Mouse (Mus musculus) CH12.LX (cell line): Measurements from ENCODE around the gene Fosl1. TPM values are rescaled to one million over a fixed set of nuclear protein-coding genes. Genes with fewer than 3 reads are reported as not detected.

Source experiments
- DNase-seq: peaks from one replicate; pipeline ENCODE4 v3.0.0-alpha.2; 2013; ENCODE audit errors: extremely low read depth
- H3K27ac ChIP-seq: 2 replicates; pipeline ENCODE4 v1.5.1; 2012; ENCODE audit warnings: low read depth, mild to moderate bottlenecking, control low read depth, moderate library complexity; ENCODE audit not compliant: insufficient read depth
- H3K27me3 ChIP-seq: replicated peaks from 2 replicates; pipeline ENCODE3; 2012; ENCODE audit warnings: inconsistent platforms
- H3K36me3 ChIP-seq, 2 experiments: replicated peaks in 1 of 2; 2 replicates each; pipeline versions ENCODE3 to v1.6.1; 2012; ENCODE audit warnings: inconsistent platforms in 1 of 2, low read length in 1 of 2, mild to moderate bottlenecking in 1 of 2, mixed read lengths in 1 of 2, moderate library complexity in 1 of 2; ENCODE audit not compliant: control insufficient read depth in 1 of 2, insufficient read depth in 1 of 2
- H3K4me1 ChIP-seq, 2 experiments: 2 replicates each; pipeline ENCODE4 v1.6.1; 2012; ENCODE audit warnings: inconsistent platforms in 1 of 2, moderate library complexity in 1 of 2; ENCODE audit not compliant: insufficient read depth in 2 of 2, control insufficient read depth in 1 of 2
- H3K4me2 ChIP-seq: 2 replicates; pipeline ENCODE4 v1.6.1; 2012; ENCODE audit warnings: low read depth, mild to moderate bottlenecking, control low read depth; ENCODE audit not compliant: poor library complexity, insufficient read depth, severe bottlenecking
- H3K4me3 ChIP-seq, 3 experiments: fragments of 150-350 bp in 1 of 3; sonication (generic) in 1 of 3; replicated peaks in 1 of 3; 2 replicates each; pipeline versions ENCODE3 to v1.5.1; 2011 to 2012; ENCODE audit warnings: low read depth in 2 of 3, low read length in 2 of 3, mild to moderate bottlenecking in 2 of 3, moderate library complexity in 2 of 3, control low read depth in 1 of 3, improper control_type of control experiment in 1 of 3, inconsistent platforms in 1 of 3, mixed read lengths in 1 of 3; ENCODE audit not compliant: poor library complexity in 1 of 3
- H3K79me2 ChIP-seq: replicated peaks from 2 replicates; pipeline ENCODE4 v1.6.1; 2012; ENCODE audit warnings: mild to moderate bottlenecking, moderate library complexity; ENCODE audit not compliant: control insufficient read depth, poor library complexity, insufficient read depth, severe bottlenecking; ENCODE audit errors: extremely low read depth
- H3K9ac ChIP-seq: 2 replicates; pipeline ENCODE4 v1.6.1; 2012; ENCODE audit warnings: low read depth, mild to moderate bottlenecking, control low read depth, moderate library complexity; ENCODE audit not compliant: insufficient read depth
- H3K9me3 ChIP-seq: replicated peaks from 2 replicates; pipeline ENCODE3; 2012; ENCODE audit warnings: low read length, inconsistent platforms, mixed read lengths
- BHLHE40 ChIP-seq: IDR thresholded peaks from 2 replicates; pipeline ENCODE4 v1.6.1; 2011; ENCODE audit warnings: mild to moderate bottlenecking, low read depth, low read length, improper control_type of control experiment
- CHD1 ChIP-seq: IDR thresholded peaks from 2 replicates; pipeline ENCODE4 v1.6.1; 2012; ENCODE audit warnings: low read depth, low read length, improper control_type of control experiment, inconsistent platforms
- CHD2 ChIP-seq: IDR thresholded peaks from 2 replicates; pipeline ENCODE4 v1.6.1; 2011; ENCODE audit warnings: low read length, improper control_type of control experiment
- CTCF ChIP-seq, 2 experiments: IDR thresholded peaks in 1 of 2; conservative IDR thresholded peaks in 1 of 2; 2 replicates each; pipeline ENCODE4 v1.5.1; 2011 to 2012; ENCODE audit warnings: low read depth in 2 of 2, low read length in 2 of 2, improper control_type of control experiment in 1 of 2, inconsistent platforms in 1 of 2, mild to moderate bottlenecking in 1 of 2, moderate library complexity in 1 of 2
- E2F4 ChIP-seq: IDR thresholded peaks from 2 replicates; pipeline ENCODE4 v1.6.1; 2011; ENCODE audit warnings: low read depth, low read length, improper control_type of control experiment; ENCODE audit not compliant: insufficient replicate concordance
- ELF1 ChIP-seq: IDR thresholded peaks from 2 replicates; pipeline ENCODE4 v1.6.1; 2014; ENCODE audit warnings: low read depth, mild to moderate bottlenecking, inconsistent platforms, low read length, improper control_type of control experiment
- EP300 ChIP-seq: IDR thresholded peaks from 2 replicates; pipeline ENCODE4 v1.6.1; 2011; ENCODE audit warnings: low read length, improper control_type of control experiment
- ETS1 ChIP-seq: conservative IDR thresholded peaks from 2 replicates; pipeline ENCODE4 v1.6.1; 2012; ENCODE audit warnings: low read depth, mild to moderate bottlenecking, inconsistent platforms, low read length, improper control_type of control experiment, moderate library complexity
- GABPA ChIP-seq: IDR thresholded peaks from 2 replicates; pipeline ENCODE4 v1.6.1; 2012; ENCODE audit warnings: low read depth, low read length, improper control_type of control experiment, inconsistent platforms; ENCODE audit not compliant: insufficient replicate concordance
- IRF4 ChIP-seq: IDR thresholded peaks from 2 replicates; pipeline ENCODE4 v1.6.1; 2014; ENCODE audit warnings: low read depth, mild to moderate bottlenecking, inconsistent platforms, low read length, improper control_type of control experiment
- JUN ChIP-seq: IDR thresholded peaks from 2 replicates; pipeline ENCODE4 v1.6.1; 2011; ENCODE audit warnings: low read depth, mild to moderate bottlenecking, low read length, improper control_type of control experiment, moderate library complexity; ENCODE audit not compliant: insufficient read depth
- MAFK ChIP-seq: IDR thresholded peaks from 2 replicates; pipeline ENCODE4 v1.6.1; 2011; ENCODE audit warnings: low read length, improper control_type of control experiment; ENCODE audit not compliant: insufficient replicate concordance
- MAX ChIP-seq: IDR thresholded peaks from 2 replicates; pipeline ENCODE4 v1.6.1; 2011; ENCODE audit warnings: low read length, improper control_type of control experiment
- MAZ ChIP-seq: IDR thresholded peaks from 2 replicates; pipeline ENCODE4 v1.6.1; 2012; ENCODE audit warnings: low read depth, mild to moderate bottlenecking, inconsistent platforms, low read length, improper control_type of control experiment, moderate library complexity
- MEF2A ChIP-seq: IDR thresholded peaks from 2 replicates; pipeline ENCODE4 v1.6.1; 2014; ENCODE audit warnings: low read depth, mild to moderate bottlenecking, inconsistent platforms, low read length, improper control_type of control experiment, borderline replicate concordance
- MXI1 ChIP-seq: IDR thresholded peaks from 2 replicates; pipeline ENCODE4 v1.6.1; 2011; ENCODE audit warnings: mild to moderate bottlenecking, low read depth, low read length, improper control_type of control experiment
- MYC ChIP-seq: IDR thresholded peaks from 2 replicates; pipeline ENCODE4 v1.6.1; 2011; ENCODE audit warnings: low read depth, mild to moderate bottlenecking, improper control_type of control experiment, low read length
- NELFE ChIP-seq: IDR thresholded peaks from 2 replicates; pipeline ENCODE4 v1.6.1; 2011; ENCODE audit warnings: low read depth, low read length, improper control_type of control experiment
- PAX5 ChIP-seq: IDR thresholded peaks from 2 replicates; pipeline ENCODE4 v1.6.1; 2012; ENCODE audit warnings: low read length, inconsistent platforms, mixed read lengths
- RAD21 ChIP-seq: IDR thresholded peaks from 2 replicates; pipeline ENCODE4 v1.6.1; 2011; ENCODE audit warnings: low read depth, mild to moderate bottlenecking, low read length, improper control_type of control experiment, moderate library complexity
- RCOR1 ChIP-seq: conservative IDR thresholded peaks from 2 replicates; pipeline ENCODE4 v1.6.1; 2012; ENCODE audit warnings: low read depth, mild to moderate bottlenecking, inconsistent platforms, low read length, improper control_type of control experiment
- SIN3A ChIP-seq: IDR thresholded peaks from 2 replicates; pipeline ENCODE4 v1.6.1; 2012; ENCODE audit warnings: low read length, improper control_type of control experiment, inconsistent platforms
- SMC3 ChIP-seq: IDR thresholded peaks from 2 replicates; pipeline ENCODE4 v1.6.1; 2011; ENCODE audit warnings: low read depth, low read length, improper control_type of control experiment
- TBP ChIP-seq: conservative IDR thresholded peaks from 2 replicates; pipeline ENCODE4 v1.6.1; 2011; ENCODE audit warnings: low read depth, low read length, improper control_type of control experiment
- TCF12 ChIP-seq: IDR thresholded peaks from 2 replicates; pipeline ENCODE4 v1.6.1; 2014; ENCODE audit warnings: low read depth, mild to moderate bottlenecking, inconsistent platforms, low read length, improper control_type of control experiment
- UBTF ChIP-seq: IDR thresholded peaks from 2 replicates; pipeline ENCODE4 v1.6.1; 2012; ENCODE audit warnings: low read depth, mild to moderate bottlenecking, inconsistent platforms, low read length, improper control_type of control experiment, moderate library complexity
- USF1 ChIP-seq: IDR thresholded peaks from 2 replicates; pipeline ENCODE4 v1.6.1; 2014; ENCODE audit warnings: low read depth, mild to moderate bottlenecking, inconsistent platforms, low read length, improper control_type of control experiment
- USF2 ChIP-seq: conservative IDR thresholded peaks from 2 replicates; pipeline ENCODE4 v1.6.1; 2011; ENCODE audit warnings: low read depth, low read length, improper control_type of control experiment
- ZC3H11A ChIP-seq: IDR thresholded peaks from 2 replicates; pipeline ENCODE4 v1.6.1; 2012; ENCODE audit warnings: low read depth, mild to moderate bottlenecking, inconsistent platforms, low read length, improper control_type of control experiment
- ZKSCAN1 ChIP-seq: IDR thresholded peaks from 2 replicates; pipeline ENCODE4 v1.6.1; 2012; ENCODE audit warnings: low read depth, inconsistent platforms, low read length, improper control_type of control experiment, borderline replicate concordance
- ZMIZ1 ChIP-seq: IDR thresholded peaks from 2 replicates; pipeline ENCODE4 v1.6.1; 2012; ENCODE audit warnings: low read depth, mild to moderate bottlenecking, inconsistent platforms, low read length, improper control_type of control experiment
- ZNF384 ChIP-seq: IDR thresholded peaks from 2 replicates; pipeline ENCODE4 v1.6.1; 2012; ENCODE audit warnings: low read depth, low read length, improper control_type of control experiment, inconsistent platforms
- dilution Hi-C: fragments of 300-500 bp; cut with MboI; formaldehyde crosslinking; loops from 2 replicates; pipeline ENCODE4 v1.14.3; 2020; ENCODE audit warnings: low sequenced_read_pairs; ENCODE audit not compliant: extremely low pct_unique_long_range_greater_than_20kb, extremely low pct_ligation_motif_present
- in situ Hi-C: fragments of 300-500 bp; cut with MboI; formaldehyde crosslinking; loops from 3 replicates; pipeline ENCODE4 v1.14.3; 2019; ENCODE audit warnings: low sequenced_read_pairs, low pct_ligation_motif_present, low pct_unique_long_range_greater_than_20kb, mixed read lengths
- polyA plus RNA-seq: library from polyadenylated mRNA; unstranded; fragments of >175 nt; gene quantifications from 2 replicates; pipeline ENCODE4 v1.2.1, GENCODE M21; 2012; ENCODE audit warnings: low read depth; ENCODE audit not compliant: insufficient read length
- total RNA-seq, 2 experiments: library from RNA; depleted of rRNA; stranded (reverse); fragments of 300-350 nt in 1 of 2; fragments of >200 nt in 1 of 2; gene quantifications; 2 replicates each; pipeline ENCODE4 v1.2.3; 2012 to 2014

Fosl1 gene
- total and polyA plus RNA-seq, 3 experiments, result not detected

DNA sequence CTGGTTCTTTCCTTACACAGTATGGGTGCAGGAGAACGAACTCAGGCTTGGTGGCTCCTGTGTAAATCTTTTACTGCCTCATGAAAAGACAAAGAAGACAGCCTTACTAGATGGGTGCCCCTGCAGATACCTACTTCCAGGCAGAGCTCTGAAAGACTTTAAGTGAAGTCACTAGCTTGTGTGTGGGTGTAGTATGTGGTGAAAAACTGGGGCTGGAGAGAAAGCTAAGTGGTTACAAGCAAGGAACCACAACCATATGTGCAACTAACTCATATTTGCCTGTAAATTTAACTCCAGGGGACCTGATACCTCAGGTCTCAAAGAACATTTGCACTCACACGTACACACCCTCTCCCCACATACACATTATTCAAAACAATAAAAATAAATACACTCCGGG, 12.5 kb downstream of the Fosl1 start:
- H3K9ac ChIP-seq, result peak overlapping the region; percentile 85
- H3K27ac ChIP-seq, result no peak overlapping the region
- H3K27me3 ChIP-seq, result peaks cover 7% of the 10 kb centered on the region
- DNase-seq, result no peak
- in situ Hi-C loops, result loop anchor here (5.0 kb wide), 1 partner anchor 32 kb away; the partner anchor contains the start of gene Cfl1
- H3K36me3 ChIP-seq, result peaks cover 26 to 42% of the 10 kb centered on the region in 2 experiments
- H3K4me2 ChIP-seq, result peak overlapping the region; percentile 82; the same call in 1 of the 2 replicates
- peaks cover 9 to 35% of the 10 kb centered on the region in 2 experiments; a peak in 3 of 4 replicates for H3K4me1 ChIP-seq
- H3K4me3 ChIP-seq, result peak overlapping the region; percentile 86 to 97 (median 88)
- dilution Hi-C loops, result no loop called here
- no peaks in the 10 kb centered on the region for H3K9me3 ChIP-seq
- TF ChIP-seq MXI1, result no peak
- TF ChIP-seq, all 38 proteins: peak for 0
- peaks cover 12% of the 10 kb centered on the region for H3K79me2 ChIP-seq

DNA sequence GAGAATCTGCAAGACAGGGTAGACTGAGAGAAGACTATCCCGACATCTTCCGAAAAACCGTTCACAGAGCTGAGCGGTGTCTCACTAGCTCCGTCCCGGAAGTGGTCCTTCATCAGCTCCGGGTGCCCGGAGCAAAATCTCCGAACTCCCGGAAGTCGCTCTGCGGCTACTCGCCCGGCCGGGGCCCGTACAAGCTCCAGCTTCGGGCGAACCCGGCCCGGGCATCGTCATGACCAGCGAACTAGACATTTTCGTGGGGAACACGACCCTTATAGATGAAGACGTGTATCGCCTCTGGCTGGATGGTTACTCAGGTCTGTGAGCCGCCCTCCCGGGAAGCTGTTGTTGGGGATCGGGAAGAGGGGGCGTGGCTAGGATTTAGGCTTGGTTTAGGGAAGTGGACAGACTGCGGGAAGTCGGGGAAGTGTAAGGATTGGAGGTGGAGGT, 13.1 kb downstream of the Fosl1 start, which contains the start of gene Fibp:
Gene Fibp (plus strand): TSS at position 151 of the 447 bp plus-strand sequence.
- H3K4me1 ChIP-seq, result peaks cover 9 to 34% of the 10 kb centered on the region in 2 experiments; a peak in 3 of 4 replicates
- dilution Hi-C loops, result no loop called here
- no peak for TF ChIP-seq USF2
- TF ChIP-seq PAX5, result no peak
- peak; percentile 64; the same call in 1 of the 2 replicates for TF ChIP-seq ZMIZ1
- TF ChIP-seq CHD2, result 0 out of 2 replicates have a peak, but pooled peaks have one; percentile 46
- TF ChIP-seq NELFE, result no peak; the same call in none of the 2 replicates
- TF ChIP-seq IRF4, result peak; percentile 73; the same call in 1 of the 2 replicates
- no peak for TF ChIP-seq USF1
- TF ChIP-seq TBP, result peak; percentile 94
- TF ChIP-seq ZNF384, result no peak
- peak; percentile 95 for TF ChIP-seq UBTF
- TF ChIP-seq ZC3H11A, result no peak
- TF ChIP-seq MEF2A, result peak; percentile 60; the same call in 1 of the 2 replicates
- TF ChIP-seq MAX, result no peak
- TF ChIP-seq MYC, result no peak
- TF ChIP-seq JUN, result no peak
- peak; percentile 95 for TF ChIP-seq SIN3A
- TF ChIP-seq MAFK, result 0 out of 2 replicates have a peak, but pooled peaks have one; percentile 4
- no peak for TF ChIP-seq CTCF (conservative IDR thresholded peaks at IDR 0.05 in 1 of 2, IDR thresholded peaks at IDR 0.05 in 1 of 2; ENCODE audit: low read depth in 2 of 2, low read length in 2 of 2)
- no peak for TF ChIP-seq ZKSCAN1
- peak; percentile 81 for TF ChIP-seq RCOR1
- peak; percentile 93 for TF ChIP-seq ELF1
- no peak for TF ChIP-seq SMC3
- no peak for TF ChIP-seq E2F4
- TF ChIP-seq BHLHE40, result no peak
- TF ChIP-seq TCF12, result peak; percentile 95
- peak; percentile 75 for TF ChIP-seq MXI1
- no peak for TF ChIP-seq MAZ
- TF ChIP-seq ETS1, result peak; percentile 29; the same call in 1 of the 2 replicates
- no peak for TF ChIP-seq EP300
- TF ChIP-seq CHD1, result peak; percentile 51; the same call in 1 of the 2 replicates
- TF ChIP-seq GABPA, result no peak; the same call in 1 of the 2 replicates
- no peak for TF ChIP-seq RAD21

More for the DNA sequence above, 13.1 kb downstream of the Fosl1 start, which contains the start of gene Fibp:
- peaks cover 32 to 43% of the 10 kb centered on the region in 2 experiments for H3K36me3 ChIP-seq
- peaks cover 12% of the 10 kb centered on the region for H3K79me2 ChIP-seq
- peaks cover 7% of the 10 kb centered on the region for H3K27me3 ChIP-seq
- DNase-seq, result peak; percentile 90
- in situ Hi-C loops, result no loop called here
- H3K4me2 ChIP-seq, result peak within 1 kb of the TSS; percentile 93
- H3K4me3 ChIP-seq, result peak within 1 kb of the TSS; percentile 86 to 97 (median 88)
- H3K9me3 ChIP-seq, result no peaks in the 10 kb centered on the region
- H3K9ac ChIP-seq, result peak within 1 kb of the TSS; percentile 85
- H3K27ac ChIP-seq, result no peak within 1 kb of the TSS; the same call in 1 of the 2 replicates
